Mouse (Mus musculus): ENCODE data around the gene Sycp2. TPM values are rescaled to one million over a fixed set of nuclear protein-coding genes. Genes with fewer than 3 reads are reported as not detected.

Sycp2 gene
- polyA plus RNA-seq (2015; fragmentation: Nextera tagmentation; extraction: Ambion mirVana): 0.05 TPM in 1 of 2 replicates, not detected in the other

- Histone ChIP-seq H3K36me3 (ENCODE audit: control insufficient read depth, insufficient read depth, low read length) (no peaks in the 10 kb centered on the region), H3K4me1 (replicated peaks; ENCODE audit: control insufficient read depth, insufficient read depth, low read length) (0 out of 2 replicates have a peak, but pooled peaks cover 3% of the 10 kb centered on the region), H3K4me2 (ENCODE audit: low read depth, low read length) (no peak within 1 kb of the TSS), H3K27me3 (ENCODE audit: control insufficient read depth, insufficient read depth, low read depth, low read length) (0 out of 2 replicates have a peak, but pooled peaks cover 3% of the 10 kb centered on the region), H3K27ac (ENCODE audit: low read length) (no peak within 1 kb of the TSS), H3K4me3 (ENCODE audit: low read length) (no peak within 1 kb of the TSS), H3K9ac (ENCODE audit: low read length) (no peak within 1 kb of the TSS), H3K9me3 (ENCODE audit: control insufficient read depth, low read length) (peaks cover 5% of the 10 kb centered on the region)
- ATAC-seq (ENCODE audit: low read depth): peak; percentile 36; the same call in 1 of the 2 replicates
- WGBS: 79% methylated on average over 52 of the region's 52 CpGs
Observed at GRCm38 (mm10) chr2:178407053-178407815, at the start of gene Sycp2. TSS of gene Sycp2 (minus strand) at chr2:178407685.

GRCm38 (mm10) chr2:178454664-178455516 is 47.4 kb upstream of the Sycp2 start:
- H3K27ac ChIP-seq (ENCODE audit: low read length): 0 out of 2 replicates have a peak overlapping the region, but pooled peaks have one; percentile 1
- H3K36me3 ChIP-seq (ENCODE audit: control insufficient read depth, insufficient read depth, low read length): no peaks in the 10 kb centered on the region
- H3K9me3 ChIP-seq (ENCODE audit: control insufficient read depth, low read length): no peaks in the 10 kb centered on the region
- no peak overlapping the region for H3K9ac ChIP-seq (ENCODE audit: low read length)
- ATAC-seq (ENCODE audit: low read depth): peak; percentile 90
- no peak overlapping the region for H3K4me2 ChIP-seq (ENCODE audit: low read depth, low read length)
- H3K4me1 ChIP-seq (replicated peaks; ENCODE audit: control insufficient read depth, insufficient read depth, low read length): peaks cover 4% of the 10 kb centered on the region
- H3K4me3 ChIP-seq (ENCODE audit: low read length): no peak overlapping the region
- H3K27me3 ChIP-seq (ENCODE audit: control insufficient read depth, insufficient read depth, low read depth, low read length): no peaks in the 10 kb centered on the region
- 27% methylated on average over 17 of the region's 17 CpGs for WGBS

GRCm38 (mm10) chr2:178450961-178451360 is 43.5 kb upstream of the Sycp2 start:
- Histone ChIP-seq H3K36me3 (ENCODE audit: control insufficient read depth, insufficient read depth, low read length) (no peaks in the 10 kb centered on the region), H3K4me3 (ENCODE audit: low read length) (no peak overlapping the region), H3K9ac (ENCODE audit: low read length) (no peak overlapping the region), H3K9me3 (ENCODE audit: control insufficient read depth, low read length) (no peaks in the 10 kb centered on the region), H3K27ac (ENCODE audit: low read length) (no peak overlapping the region), H3K4me2 (ENCODE audit: low read depth, low read length) (no peak overlapping the region), H3K27me3 (ENCODE audit: control insufficient read depth, insufficient read depth, low read depth, low read length) (no peaks in the 10 kb centered on the region), H3K4me1 (replicated peaks; ENCODE audit: control insufficient read depth, insufficient read depth, low read length) (peaks cover 4% of the 10 kb centered on the region)
- ATAC-seq (ENCODE audit: low read depth): no peak
- 59% methylated on average over 10 of the region's 10 CpGs for WGBS

- Histone ChIP-seq H3K36me3 (ENCODE audit: control insufficient read depth, insufficient read depth, low read length) (no peaks in the 10 kb centered on the region), H3K27ac (ENCODE audit: low read length) (no peak overlapping the region), H3K9me3 (ENCODE audit: control insufficient read depth, low read length) (no peaks in the 10 kb centered on the region), H3K27me3 (ENCODE audit: control insufficient read depth, insufficient read depth, low read depth, low read length) (no peaks in the 10 kb centered on the region), H3K4me3 (ENCODE audit: low read length) (no peak overlapping the region), H3K4me2 (ENCODE audit: low read depth, low read length) (no peak overlapping the region), H3K4me1 (replicated peaks; ENCODE audit: control insufficient read depth, insufficient read depth, low read length) (no peaks in the 10 kb centered on the region; the same call in none of the 2 replicates), H3K9ac (ENCODE audit: low read length) (no peak overlapping the region)
- ATAC-seq (ENCODE audit: low read depth): no peak
- 32% methylated on average over 2 of the region's 2 CpGs for WGBS
Observed at GRCm38 (mm10) chr2:178450236-178450635, 42.8 kb upstream of the Sycp2 start.

GRCm38 (mm10) chr2:178449386-178449785 is 41.9 kb upstream of the Sycp2 start:
- H3K9me3 ChIP-seq (ENCODE audit: control insufficient read depth, low read length): no peaks in the 10 kb centered on the region
- H3K9ac ChIP-seq (ENCODE audit: low read length): no peak overlapping the region
- no peak overlapping the region for H3K4me3 ChIP-seq (ENCODE audit: low read length)
- no peak for ATAC-seq (ENCODE audit: low read depth)
- H3K4me1 ChIP-seq (replicated peaks; ENCODE audit: control insufficient read depth, insufficient read depth, low read length): no peaks in the 10 kb centered on the region; the same call in none of the 2 replicates
- WGBS: 74% methylated on average over 4 of the region's 4 CpGs
- H3K4me2 ChIP-seq (ENCODE audit: low read depth, low read length): no peak overlapping the region
- no peaks in the 10 kb centered on the region for H3K36me3 ChIP-seq (ENCODE audit: control insufficient read depth, insufficient read depth, low read length)
- no peak overlapping the region for H3K27ac ChIP-seq (ENCODE audit: low read length)
- no peaks in the 10 kb centered on the region for H3K27me3 ChIP-seq (ENCODE audit: control insufficient read depth, insufficient read depth, low read depth, low read length)

- Histone ChIP-seq H3K4me1 (replicated peaks; ENCODE audit: control insufficient read depth, insufficient read depth, low read length) (no peaks in the 10 kb centered on the region), H3K4me3 (ENCODE audit: low read length) (no peak overlapping the region), H3K4me2 (ENCODE audit: low read depth, low read length) (no peak overlapping the region), H3K36me3 (ENCODE audit: control insufficient read depth, insufficient read depth, low read length) (no peaks in the 10 kb centered on the region), H3K9ac (ENCODE audit: low read length) (no peak overlapping the region), H3K27ac (ENCODE audit: low read length) (no peak overlapping the region), H3K27me3 (ENCODE audit: control insufficient read depth, insufficient read depth, low read depth, low read length) (no peaks in the 10 kb centered on the region), H3K9me3 (ENCODE audit: control insufficient read depth, low read length) (no peaks in the 10 kb centered on the region)
- no peak for ATAC-seq (ENCODE audit: low read depth)
- WGBS: 49% methylated on average over 9 of the region's 9 CpGs
Observed at GRCm38 (mm10) chr2:178437311-178437710, 29.8 kb upstream of the Sycp2 start.

GRCm38 (mm10) chr2:178433903-178434302 is 26.4 kb upstream of the Sycp2 start:
- Histone ChIP-seq H3K4me1 (replicated peaks; ENCODE audit: control insufficient read depth, insufficient read depth, low read length) (no peaks in the 10 kb centered on the region), H3K27me3 (ENCODE audit: control insufficient read depth, insufficient read depth, low read depth, low read length) (no peaks in the 10 kb centered on the region), H3K4me3 (ENCODE audit: low read length) (no peak overlapping the region), H3K4me2 (ENCODE audit: low read depth, low read length) (no peak overlapping the region), H3K27ac (ENCODE audit: low read length) (no peak overlapping the region), H3K36me3 (ENCODE audit: control insufficient read depth, insufficient read depth, low read length) (no peaks in the 10 kb centered on the region), H3K9me3 (ENCODE audit: control insufficient read depth, low read length) (no peaks in the 10 kb centered on the region), H3K9ac (ENCODE audit: low read length) (no peak overlapping the region)
- no peak for ATAC-seq (ENCODE audit: low read depth)
- 72% methylated on average over 2 of the region's 2 CpGs for WGBS

- H3K36me3 ChIP-seq (ENCODE audit: control insufficient read depth, insufficient read depth, low read length): no peaks in the 10 kb centered on the region
- no peak overlapping the region for H3K4me3 ChIP-seq (ENCODE audit: low read length)
- H3K9ac ChIP-seq (ENCODE audit: low read length): no peak overlapping the region
- H3K4me1 ChIP-seq (replicated peaks; ENCODE audit: control insufficient read depth, insufficient read depth, low read length): no peaks in the 10 kb centered on the region
- no peaks in the 10 kb centered on the region; the same call in 1 of the 2 replicates for H3K27me3 ChIP-seq (ENCODE audit: control insufficient read depth, insufficient read depth, low read depth, low read length)
- no peak for ATAC-seq (ENCODE audit: low read depth)
- no peaks in the 10 kb centered on the region for H3K9me3 ChIP-seq (ENCODE audit: control insufficient read depth, low read length)
- no peak overlapping the region for H3K27ac ChIP-seq (ENCODE audit: low read length)
- no peak overlapping the region for H3K4me2 ChIP-seq (ENCODE audit: low read depth, low read length)
- WGBS: 63% methylated on average over 2 of the region's 2 CpGs
Observed at GRCm38 (mm10) chr2:178433495-178433894, 26.0 kb upstream of the Sycp2 start.

GRCm38 (mm10) chr2:178430231-178430630 is 22.7 kb upstream of the Sycp2 start, which contains the start of gene Cdh26:
TSS of gene Cdh26 (plus strand) at chr2:178430531.
- Histone ChIP-seq H3K4me2 (ENCODE audit: low read depth, low read length) (no peak within 1 kb of the TSS), H3K36me3 (ENCODE audit: control insufficient read depth, insufficient read depth, low read length) (no peaks in the 10 kb centered on the region), H3K27me3 (ENCODE audit: control insufficient read depth, insufficient read depth, low read depth, low read length) (no peaks in the 10 kb centered on the region; the same call in 1 of the 2 replicates), H3K4me3 (ENCODE audit: low read length) (no peak within 1 kb of the TSS), H3K9ac (ENCODE audit: low read length) (no peak within 1 kb of the TSS), H3K9me3 (ENCODE audit: control insufficient read depth, low read length) (no peaks in the 10 kb centered on the region), H3K27ac (ENCODE audit: low read length) (no peak within 1 kb of the TSS), H3K4me1 (replicated peaks; ENCODE audit: control insufficient read depth, insufficient read depth, low read length) (no peaks in the 10 kb centered on the region)
- 83% methylated on average over 4 of the region's 4 CpGs for WGBS
- ATAC-seq (ENCODE audit: low read depth): no peak

Measured in lung, embryonic 16.5 days (tissue).